Mouse (Mus musculus): ENCODE measurements around the gene Eya3.
"Not testable (repeated sequence)": the region's sequence is repeated elsewhere in the genome, so short reads cannot be mapped to it uniquely, and the experiment has no call there.

Eya3 gene

GRCm38 (mm10) chr4:132647439-132647838 lies 8.7 kb downstream of the Eya3 start:
- in situ Hi-C loops (cut with MseI, MboI) = no loop called here

- in situ Hi-C loops (cut with MseI, MboI) = no loop called here
Observed at GRCm38 (mm10) chr4:132649271-132649999, 10.6 kb downstream of the Eya3 start.

- in situ Hi-C loops (cut with MseI, MboI) = no loop called here
Observed at GRCm38 (mm10) chr4:132652842-132653241, 14.1 kb downstream of the Eya3 start.

- in situ Hi-C loops (cut with MseI, MboI) = no loop called here
Observed at GRCm38 (mm10) chr4:132653799-132654198, 15.0 kb downstream of the Eya3 start.

- in situ Hi-C loops (cut with MseI, MboI) = no loop called here
Observed at GRCm38 (mm10) chr4:132655290-132655689, 16.5 kb downstream of the Eya3 start.

- in situ Hi-C loops (cut with MseI, MboI) = no loop called here
Observed at GRCm38 (mm10) chr4:132659106-132659505, 20.3 kb downstream of the Eya3 start.

GRCm38 (mm10) chr4:132672697-132673096 lies 33.9 kb downstream of the Eya3 start:
- in situ Hi-C loops (cut with MseI, MboI) = no loop called here

- in situ Hi-C loops (cut with MseI, MboI) = no loop called here
Observed at GRCm38 (mm10) chr4:132676771-132677539, 38.2 kb downstream of the Eya3 start.

- in situ Hi-C loops (cut with MseI, MboI) = no loop called here
Observed at GRCm38 (mm10) chr4:132689634-132690033, 50.8 kb downstream of the Eya3 start.

- in situ Hi-C loops (cut with MseI, MboI) = no loop called here
Observed at GRCm38 (mm10) chr4:132693366-132693765, 54.6 kb downstream of the Eya3 start.

GRCm38 (mm10) chr4:132702076-132702475 lies 63.3 kb downstream of the Eya3 start:
- in situ Hi-C loops (cut with MseI, MboI) = no loop called here

- in situ Hi-C loops (cut with MseI, MboI) = no loop called here
Observed at GRCm38 (mm10) chr4:132706885-132707284, 68.1 kb downstream of the Eya3 start.

GRCm38 (mm10) chr4:132713181-132713580 lies 74.4 kb downstream of the Eya3 start:
- in situ Hi-C loops (cut with MseI, MboI) = no loop called here

GRCm38 (mm10) chr4:132718251-132718650 lies 79.5 kb downstream of the Eya3 start:
- in situ Hi-C loops (cut with MseI, MboI) = no loop called here

- in situ Hi-C loops (cut with MseI, MboI) = no loop called here
Observed at GRCm38 (mm10) chr4:132728233-132728632, 89.4 kb downstream of the Eya3 start.

GRCm38 (mm10) chr4:132731616-132732015 lies 92.8 kb downstream of the Eya3 start:
- in situ Hi-C loops (cut with MseI, MboI) = no loop called here

GRCm38 (mm10) chr4:132732148-132732684 lies 93.4 kb downstream of the Eya3 start, which contains the start of gene Xkr8:
Gene Xkr8 (minus strand): TSS chr4:132732546.
- in situ Hi-C loops (cut with MseI, MboI) = no loop called here

- in situ Hi-C loops (cut with MseI, MboI) = no loop called here
Observed at GRCm38 (mm10) chr4:132733071-132733770, 94.4 kb downstream of the Eya3 start.

- in situ Hi-C loops (cut with MseI, MboI) = no loop called here
Observed at GRCm38 (mm10) chr4:132734766-132735165, 96.0 kb downstream of the Eya3 start.

- in situ Hi-C loops (cut with MseI, MboI) = no loop called here
Observed at GRCm38 (mm10) chr4:132735389-132735788, 96.6 kb downstream of the Eya3 start.

GRCm38 (mm10) chr4:132735894-132736293 lies 97.1 kb downstream of the Eya3 start:
- in situ Hi-C loops (cut with MseI, MboI) = no loop called here

- in situ Hi-C loops (cut with MseI, MboI) = not testable (repeated sequence)
Observed at GRCm38 (mm10) chr4:132737154-132737553, 98.4 kb downstream of the Eya3 start.

All from mouse trophoblast stem cell (cell line).